ENCODE assay signal across 8 mouse cellular contexts in the genomic region with DNA sequence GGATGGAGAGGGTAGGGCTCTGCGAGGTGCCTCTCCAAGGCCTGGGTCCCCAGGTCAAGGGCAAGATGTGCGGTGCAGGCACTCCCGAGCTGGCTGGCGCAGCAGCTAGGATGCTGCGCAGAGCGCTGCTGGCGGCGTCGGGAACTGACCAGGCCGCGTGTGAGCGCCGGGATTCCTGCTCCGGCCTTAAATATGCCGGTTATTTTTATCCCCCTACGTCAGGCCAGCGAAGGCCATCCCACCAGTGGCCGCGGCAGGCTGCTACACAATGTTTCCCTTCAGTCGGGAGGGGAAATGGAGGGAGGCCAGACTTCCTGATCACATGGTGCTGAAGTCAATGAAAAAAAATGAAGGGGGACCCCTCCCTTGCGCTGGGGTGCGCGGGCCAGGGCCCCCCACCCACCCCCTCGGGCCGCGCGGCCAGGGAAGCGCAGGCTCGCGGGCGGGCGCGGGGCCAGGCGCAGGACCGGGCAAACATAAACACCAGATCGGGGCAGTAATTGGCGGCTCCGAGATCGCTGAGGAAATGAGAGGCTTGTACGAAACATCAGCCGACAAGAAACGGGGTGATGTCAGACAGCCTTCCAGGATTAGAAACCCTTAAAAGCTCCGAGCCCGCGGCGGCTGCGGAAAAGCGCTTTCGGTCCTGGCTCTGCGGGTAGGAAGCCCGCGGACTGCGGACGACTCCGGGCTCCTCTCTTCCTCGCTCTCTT.
A peak's percentile ranks its signal among the peaks of the same experiment; 100 is the strongest.
DNase-seq lines count a peak whose midpoint lies in the region; ATAC-seq and TF ChIP-seq lines count a peak whose summit lies in the region.

No protein-coding gene starts in this region.

- DNase-seq in ZHBTc4 (ENCODE audit: low read depth, low spot score): peak; percentile 55
- DNase-seq in gastrocnemius, postnatal 14 days: peak; percentile 91
- DNase-seq in left cerebral cortex, postnatal 10 days (ENCODE audit: extremely low spot score in 1 of 2, low spot score in 2 of 2): peak; percentile 82 to 94
- DNase-seq in right cerebral cortex, adult 2 months (ENCODE audit: low spot score in 2 of 2): peak; percentile 72 to 84
- DNase-seq in urinary bladder, adult 2 months (ENCODE audit: low spot score): peak; percentile 63

- WGBS in intestine, embryonic 15.5 days: 0% methylated on average over 56 of the region's 56 CpGs

- TF ChIP-seq POLR2A in cortical plate, adult 2 months (IDR thresholded peaks at IDR 0.05; ENCODE audit: extremely low read depth, insufficient read depth, low read length): peak; percentile 81

- intact Hi-C loops in gastrocnemius, postnatal 14 days (cut with DNase I; ENCODE audit: low total_unique reads): loop anchor here (5.0 kb wide), 1 partner anchor 119 kb away; a partner anchor contains a TSS
- intact Hi-C loops in left cerebral cortex, postnatal 10 days (cut with DNase I): no loop called here

- H3K27ac ChIP-seq in cortical plate, adult 2 months (ENCODE audit: insufficient read depth, low read length): peak overlapping the region; percentile 90
- peak overlapping the region; percentile 95 for H3K27ac ChIP-seq in intestine, embryonic 15.5 days

- H3K9me3 ChIP-seq in intestine, embryonic 15.5 days: no peaks in the 10 kb centered on the region
- H3K9me3 ChIP-seq in megakaryocyte, embryonic 14.5 days: no peaks in the 10 kb centered on the region

- TF ChIP-seq CTCF in cortical plate, adult 2 months (IDR thresholded peaks at IDR 0.05; ENCODE audit: extremely low read depth, insufficient read depth, low read length): no peak

- no peaks in the 10 kb centered on the region for H3K4me1 ChIP-seq in cortical plate, adult 2 months (ENCODE audit: control insufficient read depth, insufficient read depth, low read length)
- H3K4me1 ChIP-seq in intestine, embryonic 15.5 days (replicated peaks): peaks cover 10% of the 10 kb centered on the region
- peaks cover 8% of the 10 kb centered on the region for H3K4me1 ChIP-seq in megakaryocyte, embryonic 14.5 days

- peaks cover 8% of the 10 kb centered on the region; the same call in 1 of the 2 replicates for H3K27me3 ChIP-seq in intestine, embryonic 15.5 days (replicated peaks)
- H3K27me3 ChIP-seq in megakaryocyte, embryonic 14.5 days (replicated peaks): peaks cover 55% of the 10 kb centered on the region

- H3K4me2 ChIP-seq in intestine, embryonic 15.5 days (replicated peaks): peak overlapping the region; percentile 87

- peak overlapping the region; percentile 58 for H3K9ac ChIP-seq in intestine, embryonic 15.5 days

- peak overlapping the region; percentile 32 for H3K4me3 ChIP-seq in cortical plate, adult 2 months (ENCODE audit: insufficient read depth, low read length)
- H3K4me3 ChIP-seq in intestine, embryonic 15.5 days (replicated peaks): peak overlapping the region; percentile 55
- peak overlapping the region; percentile 92 for H3K4me3 ChIP-seq in megakaryocyte, embryonic 14.5 days (replicated peaks)

- peak; percentile 95 for ATAC-seq in intestine, embryonic 15.5 days

- H3K36me3 ChIP-seq in intestine, embryonic 15.5 days: no peaks in the 10 kb centered on the region
- H3K36me3 ChIP-seq in megakaryocyte, embryonic 14.5 days (replicated peaks; ENCODE audit: low read length): no peaks in the 10 kb centered on the region

Comparison
In these comparisons a context has a peak if more than half of its experiments do, and no peak if none do; other contexts are left out.
1. Peak in every context shown above with its lines: DNase-seq, ATAC-seq, H3K4me3 ChIP-seq and H3K27ac ChIP-seq.
2. H3K4me3 ChIP-seq: peak in every context shown above with its lines; median percentile 92 in megakaryocyte, embryonic 14.5 days; 55 in intestine, embryonic 15.5 days; 32 in cortical plate, adult 2 months.